Mouse (Mus musculus): ENCODE data around the gene Gm14151. TPM values are rescaled to one million over a fixed set of nuclear protein-coding genes. Genes with fewer than 3 reads are reported as not detected.
"Not testable (repeated sequence)": the region's sequence is repeated elsewhere in the genome, so short reads cannot be mapped to it uniquely, and the experiment has no call there.

The Gm14151 gene
- polyA plus RNA-seq (2014; fragmentation: Nextera tagmentation; extraction: Ambion mirVana) = not detected in 2 replicates

DNA sequence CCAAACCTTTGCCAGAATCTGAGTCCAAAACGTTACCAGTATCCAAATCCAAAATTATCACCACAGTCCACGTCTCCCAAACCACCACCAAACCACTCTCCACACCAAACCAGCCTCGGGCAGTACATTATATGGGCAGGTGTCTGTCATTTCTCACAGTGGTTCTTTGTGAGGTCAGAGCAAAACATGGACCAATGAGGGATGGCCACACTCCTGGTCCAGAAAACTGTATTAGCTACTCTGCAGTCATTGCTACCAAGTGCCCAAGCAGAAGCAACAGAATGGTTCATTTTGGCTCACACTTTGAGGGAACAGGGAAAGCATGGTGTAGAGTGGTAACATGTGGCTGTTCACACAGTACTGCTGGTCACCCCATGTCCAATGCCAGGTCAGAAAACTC, at the start of gene Gm14151:
TSS of gene Gm14151 (minus strand) at position 101 of the 400 bp plus-strand sequence.
- not testable (repeated sequence) for H3K9me3 ChIP-seq (ENCODE audit: control insufficient read depth, low read length); H3K4me1 ChIP-seq (ENCODE audit: control insufficient read depth, insufficient read depth, low read length); H3K9ac ChIP-seq (replicated peaks; ENCODE audit: low read length); H3K4me3 ChIP-seq (replicated peaks; ENCODE audit: low read depth, low read length); ATAC-seq (ENCODE audit: low FRiP score, low TSS enrichment); H3K27me3 ChIP-seq (ENCODE audit: control insufficient read depth, insufficient read depth, low read length); DNase-seq; H3K36me3 ChIP-seq (ENCODE audit: control insufficient read depth, insufficient read depth, low read length); H3K4me2 ChIP-seq (ENCODE audit: low read length); H3K27ac ChIP-seq (replicated peaks; ENCODE audit: low read depth, low read length)
- whole genome bisulfite sequencing = no CpG with 5 or more reads among the region's 3 CpGs

DNA sequence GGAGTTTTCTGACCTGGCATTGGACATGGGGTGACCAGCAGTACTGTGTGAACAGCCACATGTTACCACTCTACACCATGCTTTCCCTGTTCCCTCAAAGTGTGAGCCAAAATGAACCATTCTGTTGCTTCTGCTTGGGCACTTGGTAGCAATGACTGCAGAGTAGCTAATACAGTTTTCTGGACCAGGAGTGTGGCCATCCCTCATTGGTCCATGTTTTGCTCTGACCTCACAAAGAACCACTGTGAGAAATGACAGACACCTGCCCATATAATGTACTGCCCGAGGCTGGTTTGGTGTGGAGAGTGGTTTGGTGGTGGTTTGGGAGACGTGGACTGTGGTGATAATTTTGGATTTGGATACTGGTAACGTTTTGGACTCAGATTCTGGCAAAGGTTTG, 5.8 kb upstream of the Gm14151 start, which contains the start of gene Gm14147:
TSS of gene Gm14147 (plus strand) at position 301 of the 400 bp plus-strand sequence.
- H3K9ac ChIP-seq (replicated peaks; ENCODE audit: low read length); H3K4me3 ChIP-seq (replicated peaks; ENCODE audit: low read depth, low read length); H3K27ac ChIP-seq (replicated peaks; ENCODE audit: low read depth, low read length); H3K27me3 ChIP-seq (ENCODE audit: control insufficient read depth, insufficient read depth, low read length); H3K4me1 ChIP-seq (ENCODE audit: control insufficient read depth, insufficient read depth, low read length); DNase-seq; H3K9me3 ChIP-seq (ENCODE audit: control insufficient read depth, low read length); ATAC-seq (ENCODE audit: low FRiP score, low TSS enrichment); H3K36me3 ChIP-seq (ENCODE audit: control insufficient read depth, insufficient read depth, low read length); H3K4me2 ChIP-seq (ENCODE audit: low read length): not testable (repeated sequence)
- no CpG with 5 or more reads among the region's 3 CpGs for WGBS

DNA sequence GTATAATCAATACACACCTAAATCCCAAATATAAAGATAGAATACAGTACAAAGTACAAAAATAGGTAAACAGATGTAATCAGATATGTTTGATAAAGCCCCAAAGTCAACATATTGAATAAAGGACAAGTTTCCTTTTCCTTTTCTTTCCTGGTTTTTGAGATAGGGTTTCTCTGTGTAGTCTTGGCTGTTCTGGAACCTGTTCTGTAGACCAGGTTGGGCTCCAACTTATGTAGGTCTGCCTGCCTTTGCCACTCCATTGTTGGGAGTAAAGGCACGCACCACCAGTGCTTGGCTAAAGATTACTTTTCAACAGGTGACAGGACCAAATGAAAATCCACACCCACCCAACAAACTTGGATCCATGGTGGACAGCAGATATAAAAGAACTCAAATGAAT, 35.5 kb downstream of the Gm14151 start:
- no peaks in the 10 kb centered on the region for H3K36me3 ChIP-seq (ENCODE audit: control insufficient read depth, insufficient read depth, low read length)
- no peaks in the 10 kb centered on the region for H3K9me3 ChIP-seq (ENCODE audit: control insufficient read depth, low read length)
- H3K27ac ChIP-seq (replicated peaks; ENCODE audit: low read depth, low read length) = no peak overlapping the region
- no peak overlapping the region for H3K9ac ChIP-seq (replicated peaks; ENCODE audit: low read length)
- no peak for DNase-seq
- H3K4me1 ChIP-seq (ENCODE audit: control insufficient read depth, insufficient read depth, low read length) = no peaks in the 10 kb centered on the region
- H3K27me3 ChIP-seq (ENCODE audit: control insufficient read depth, insufficient read depth, low read length) = no peaks in the 10 kb centered on the region
- H3K4me2 ChIP-seq (ENCODE audit: low read length) = no peak overlapping the region
- no peak for ATAC-seq (ENCODE audit: low FRiP score, low TSS enrichment)
- WGBS = 90% methylated on average over 1 of the region's 1 CpGs
- H3K4me3 ChIP-seq (replicated peaks; ENCODE audit: low read depth, low read length) = no peak overlapping the region

GRCm38 (mm10) chr2:151040411-151040810, 51.7 kb downstream of the Gm14151 start:
- 91% methylated on average over 1 of the region's 1 CpGs for WGBS
- H3K4me3 ChIP-seq (replicated peaks; ENCODE audit: low read depth, low read length) = no peak overlapping the region
- no peaks in the 10 kb centered on the region for H3K36me3 ChIP-seq (ENCODE audit: control insufficient read depth, insufficient read depth, low read length)
- H3K9me3 ChIP-seq (ENCODE audit: control insufficient read depth, low read length) = no peaks in the 10 kb centered on the region
- no peak for DNase-seq
- no peaks in the 10 kb centered on the region for H3K27me3 ChIP-seq (ENCODE audit: control insufficient read depth, insufficient read depth, low read length)
- H3K4me2 ChIP-seq (ENCODE audit: low read length) = no peak overlapping the region
- H3K4me1 ChIP-seq (ENCODE audit: control insufficient read depth, insufficient read depth, low read length) = peaks cover 11% of the 10 kb centered on the region
- H3K9ac ChIP-seq (replicated peaks; ENCODE audit: low read length) = no peak overlapping the region
- no peak for ATAC-seq (ENCODE audit: low FRiP score, low TSS enrichment)
- no peak overlapping the region for H3K27ac ChIP-seq (replicated peaks; ENCODE audit: low read depth, low read length)

DNA sequence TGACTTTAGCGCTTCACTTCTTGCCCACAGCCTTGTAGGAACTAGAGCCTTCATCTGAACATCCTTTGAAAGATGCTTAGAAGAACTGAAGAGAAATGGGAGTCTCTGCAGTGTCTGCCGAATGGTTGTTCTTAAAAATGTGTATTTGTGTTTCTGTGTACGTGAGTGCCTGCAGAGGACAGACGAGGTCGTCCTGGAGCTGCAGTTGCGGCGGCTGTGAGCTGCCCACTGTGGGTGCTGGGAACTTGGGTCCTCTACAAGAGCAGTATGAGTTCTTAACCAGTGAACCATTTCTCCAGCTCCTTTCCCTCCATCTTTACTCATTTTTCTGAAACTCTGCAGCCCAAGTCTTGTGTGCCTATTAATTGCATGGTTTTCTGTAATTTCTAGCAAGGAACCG, 52.4 kb downstream of the Gm14151 start:
- peak; percentile 22; the same call in 1 of the 2 replicates for ATAC-seq (ENCODE audit: low FRiP score, low TSS enrichment)
- peak; percentile 39 for DNase-seq

DNA sequence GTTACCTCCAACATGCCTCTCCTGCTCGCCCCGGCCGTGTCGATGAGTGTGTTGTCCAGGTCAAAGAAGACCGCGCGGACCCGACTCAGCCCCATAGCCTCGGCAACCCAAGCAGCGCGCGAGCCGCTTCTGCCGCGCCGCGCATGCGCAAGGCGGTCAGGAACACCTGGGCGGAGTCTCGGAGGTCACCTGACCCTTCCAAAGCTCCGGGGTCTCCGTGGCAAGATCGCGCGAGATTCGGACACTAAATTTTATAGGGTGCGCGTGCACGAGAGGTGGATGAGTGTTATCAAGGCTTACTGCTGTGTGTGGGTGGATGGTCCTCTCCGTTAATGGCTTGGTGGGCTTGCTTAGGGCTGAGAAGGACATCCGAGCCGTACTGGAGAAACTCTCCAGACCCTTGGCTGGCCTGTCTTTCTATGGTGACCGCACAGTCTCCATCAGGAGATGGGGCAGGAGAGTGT, 52.9 kb downstream of the Gm14151 start, which contains the start of the genes Ninl and Nanp:
TSS of gene Ninl (minus strand) at position 151 of the 464 bp plus-strand sequence.
TSS of gene Nanp (minus strand) at position 167 of the 464 bp plus-strand sequence.
- Histone ChIP-seq H3K4me2 (ENCODE audit: low read length) (peak within 1 kb of the TSS; percentile 68), H3K36me3 (ENCODE audit: control insufficient read depth, insufficient read depth, low read length) (no peaks in the 10 kb centered on the region), H3K27ac (replicated peaks; ENCODE audit: low read depth, low read length) (peak within 1 kb of the TSS; percentile 73), H3K9me3 (ENCODE audit: control insufficient read depth, low read length) (no peaks in the 10 kb centered on the region), H3K27me3 (ENCODE audit: control insufficient read depth, insufficient read depth, low read length) (no peaks in the 10 kb centered on the region), H3K9ac (replicated peaks; ENCODE audit: low read length) (peak within 1 kb of the TSS; percentile 92), H3K4me1 (ENCODE audit: control insufficient read depth, insufficient read depth, low read length) (peaks cover 11% of the 10 kb centered on the region), H3K4me3 (replicated peaks; ENCODE audit: low read depth, low read length) (peak within 1 kb of the TSS; percentile 93)
- ATAC-seq (ENCODE audit: low FRiP score, low TSS enrichment) (peak; percentile 97), DNase-seq (peak; percentile 98)
- WGBS = under 1% methylated on average over 33 of the region's 34 CpGs

More for the DNA sequence above, 52.4 kb downstream of the Gm14151 start:
- Histone ChIP-seq H3K27me3 (ENCODE audit: control insufficient read depth, insufficient read depth, low read length) (no peaks in the 10 kb centered on the region), H3K27ac (replicated peaks; ENCODE audit: low read depth, low read length) (peak overlapping the region; percentile 63), H3K9me3 (ENCODE audit: control insufficient read depth, low read length) (no peaks in the 10 kb centered on the region), H3K4me3 (replicated peaks; ENCODE audit: low read depth, low read length) (peak overlapping the region; percentile 93), H3K4me2 (ENCODE audit: low read length) (peak overlapping the region; percentile 68), H3K36me3 (ENCODE audit: control insufficient read depth, insufficient read depth, low read length) (no peaks in the 10 kb centered on the region), H3K4me1 (ENCODE audit: control insufficient read depth, insufficient read depth, low read length) (peaks cover 11% of the 10 kb centered on the region), H3K9ac (replicated peaks; ENCODE audit: low read length) (peak overlapping the region; percentile 92)
- WGBS = 47% methylated on average over 8 of the region's 8 CpGs

GRCm38 (mm10) chr2:151038811-151039222, 53.3 kb downstream of the Gm14151 start:
- H3K36me3 ChIP-seq (ENCODE audit: control insufficient read depth, insufficient read depth, low read length) = no peaks in the 10 kb centered on the region
- WGBS = under 1% methylated on average over 30 of the region's 30 CpGs
- H3K4me3 ChIP-seq (replicated peaks; ENCODE audit: low read depth, low read length) = peak overlapping the region; percentile 93
- H3K9me3 ChIP-seq (ENCODE audit: control insufficient read depth, low read length) = no peaks in the 10 kb centered on the region
- peak overlapping the region; percentile 92 for H3K9ac ChIP-seq (replicated peaks; ENCODE audit: low read length)
- ATAC-seq (ENCODE audit: low FRiP score, low TSS enrichment) (no peak), DNase-seq (peak; percentile 58)
- no peaks in the 10 kb centered on the region for H3K27me3 ChIP-seq (ENCODE audit: control insufficient read depth, insufficient read depth, low read length)
- peaks cover 11% of the 10 kb centered on the region for H3K4me1 ChIP-seq (ENCODE audit: control insufficient read depth, insufficient read depth, low read length)
- peak overlapping the region; percentile 73 for H3K27ac ChIP-seq (replicated peaks; ENCODE audit: low read depth, low read length)
- H3K4me2 ChIP-seq (ENCODE audit: low read length) = peak overlapping the region; percentile 68

- H3K9me3 ChIP-seq (ENCODE audit: control insufficient read depth, low read length) = no peaks in the 10 kb centered on the region
- peak overlapping the region; percentile 68 for H3K4me2 ChIP-seq (ENCODE audit: low read length)
- peaks cover 11% of the 10 kb centered on the region for H3K4me1 ChIP-seq (ENCODE audit: control insufficient read depth, insufficient read depth, low read length)
- peak overlapping the region; percentile 92 for H3K9ac ChIP-seq (replicated peaks; ENCODE audit: low read length)
- DNase-seq = peak; percentile 1
- no peaks in the 10 kb centered on the region for H3K36me3 ChIP-seq (ENCODE audit: control insufficient read depth, insufficient read depth, low read length)
- peak overlapping the region; percentile 93 for H3K4me3 ChIP-seq (replicated peaks; ENCODE audit: low read depth, low read length)
- no peak overlapping the region for H3K27ac ChIP-seq (replicated peaks; ENCODE audit: low read depth, low read length)
- no peak for ATAC-seq (ENCODE audit: low FRiP score, low TSS enrichment)
- 58% methylated on average over 18 of the region's 18 CpGs for WGBS
- H3K27me3 ChIP-seq (ENCODE audit: control insufficient read depth, insufficient read depth, low read length) = no peaks in the 10 kb centered on the region
These were observed 54.1 kb downstream of the Gm14151 start for GRCm38 (mm10) chr2:151037876-151038552.
